Mouse (Mus musculus): ENCODE measurements at regions not wholly inside any gene's neighbourhood (a gene's known extent, or its start where the extent isn't known, plus 50 kb on each side); places are given as distances from the start of the nearest gene placed in this dataset.

- Histone ChIP-seq H3K27me3 (replicated peaks) (no peaks in the 10 kb centered on the region), H3K9me3 (peaks cover 29% of the 10 kb centered on the region), H3K4me3 (replicated peaks) (no peak overlapping the region), H3K4me1 (no peaks in the 10 kb centered on the region), H3K36me3 (replicated peaks; ENCODE audit: low read length) (no peaks in the 10 kb centered on the region)
- TF ChIP-seq GATA1 (IDR thresholded peaks at IDR 0.05; ENCODE audit: borderline replicate concordance, low read length) = no peak
Measured at GRCm38 (mm10) chr5:4486391-4487132, 271.3 kb downstream of the Fzd1 start.

- Histone ChIP-seq H3K27me3 (replicated peaks) (no peaks in the 10 kb centered on the region), H3K9me3 (peaks cover 32% of the 10 kb centered on the region), H3K4me3 (replicated peaks) (no peak overlapping the region), H3K36me3 (replicated peaks; ENCODE audit: low read length) (no peaks in the 10 kb centered on the region), H3K4me1 (no peaks in the 10 kb centered on the region)
- TF ChIP-seq GATA1 (IDR thresholded peaks at IDR 0.05; ENCODE audit: borderline replicate concordance, low read length) (no peak), FLI1 (IDR thresholded peaks at IDR 0.05; ENCODE audit: low read length) (no peak)
Measured at GRCm38 (mm10) chr5:4485542-4486390, 272.1 kb downstream of the Fzd1 start.

GRCm38 (mm10) chr5:4484780-4485179, 273.1 kb downstream of the Fzd1 start:
- no peaks in the 10 kb centered on the region for H3K36me3 ChIP-seq (replicated peaks; ENCODE audit: low read length)
- H3K4me3 ChIP-seq (replicated peaks) = no peak overlapping the region
- H3K27me3 ChIP-seq (replicated peaks) = no peaks in the 10 kb centered on the region
- peaks cover 33% of the 10 kb centered on the region for H3K9me3 ChIP-seq
- no peaks in the 10 kb centered on the region for H3K4me1 ChIP-seq
- TF ChIP-seq GATA1 (IDR thresholded peaks at IDR 0.05; ENCODE audit: borderline replicate concordance, low read length) = no peak
- TF ChIP-seq FLI1 (IDR thresholded peaks at IDR 0.05; ENCODE audit: low read length) = no peak

GRCm38 (mm10) chr5:4484151-4484550, 273.7 kb downstream of the Fzd1 start:
- TF ChIP-seq FLI1 (IDR thresholded peaks at IDR 0.05; ENCODE audit: low read length) (no peak), GATA1 (IDR thresholded peaks at IDR 0.05; ENCODE audit: borderline replicate concordance, low read length) (no peak)
- H3K36me3 ChIP-seq (replicated peaks; ENCODE audit: low read length) = no peaks in the 10 kb centered on the region
- peaks cover 33% of the 10 kb centered on the region for H3K9me3 ChIP-seq
- H3K27me3 ChIP-seq (replicated peaks) = no peaks in the 10 kb centered on the region
- peak overlapping the region; percentile 20 for H3K4me3 ChIP-seq (replicated peaks)
- H3K4me1 ChIP-seq = no peaks in the 10 kb centered on the region

GRCm38 (mm10) chr5:4474255-4474654, 282.1 kb downstream of the Mterf1b start:
- H3K9me3 ChIP-seq = no peaks in the 10 kb centered on the region
- H3K36me3 ChIP-seq (replicated peaks; ENCODE audit: low read length) = no peaks in the 10 kb centered on the region
- no peak overlapping the region for H3K4me3 ChIP-seq (replicated peaks)
- H3K4me1 ChIP-seq = no peaks in the 10 kb centered on the region
- H3K27me3 ChIP-seq (replicated peaks) = no peaks in the 10 kb centered on the region
- TF ChIP-seq GATA1 (IDR thresholded peaks at IDR 0.05; ENCODE audit: borderline replicate concordance, low read length) (no peak), FLI1 (IDR thresholded peaks at IDR 0.05; ENCODE audit: low read length) (no peak)
